Mouse (Mus musculus): ENCODE results near the gene Stk38l. TPM values are rescaled to one million over a fixed set of nuclear protein-coding genes. Genes with fewer than 3 reads are reported as not detected.
"Not testable (repeated sequence)": the region's sequence is repeated elsewhere in the genome, so short reads cannot be mapped to it uniquely, and the experiment has no call there.

Gene Stk38l
- polyA plus RNA-seq, 1 experiment from 2014 or later, result 17.2 TPM

- Histone ChIP-seq H3K36me3 (ENCODE audit: control insufficient read depth, insufficient read depth, low read length) (no peaks in the 10 kb centered on the region), H3K27me3 (ENCODE audit: control insufficient read depth, insufficient read depth, low read length) (no peaks in the 10 kb centered on the region), H3K4me3 (ENCODE audit: low read length) (no peak overlapping the region), H3K4me2 (replicated peaks; ENCODE audit: low read depth, low read length) (no peak overlapping the region), H3K9ac (ENCODE audit: low read depth, low read length) (no peak overlapping the region), H3K4me1 (ENCODE audit: control insufficient read depth, insufficient read depth, low read length) (0 out of 2 replicates have a peak, but pooled peaks cover under 1% of the 10 kb centered on the region), H3K27ac (ENCODE audit: low read depth, low read length) (no peak overlapping the region), H3K9me3 (ENCODE audit: control insufficient read depth, low read length) (no peaks in the 10 kb centered on the region)
- no peak for ATAC-seq (ENCODE audit: low FRiP score, low TSS enrichment)
- 86% methylated on average over 1 of the region's 1 CpGs for WGBS
These were observed 6.2 kb downstream of the Stk38l start for GRCm38 (mm10) chr6:146731031-146731430.

GRCm38 (mm10) chr6:146731692-146732091, 6.9 kb downstream of the Stk38l start:
- Histone ChIP-seq H3K27me3 (ENCODE audit: control insufficient read depth, insufficient read depth, low read length) (no peaks in the 10 kb centered on the region), H3K4me3 (ENCODE audit: low read length) (no peak overlapping the region), H3K9me3 (ENCODE audit: control insufficient read depth, low read length) (no peaks in the 10 kb centered on the region), H3K4me2 (replicated peaks; ENCODE audit: low read depth, low read length) (no peak overlapping the region), H3K36me3 (ENCODE audit: control insufficient read depth, insufficient read depth, low read length) (no peaks in the 10 kb centered on the region), H3K27ac (ENCODE audit: low read depth, low read length) (no peak overlapping the region), H3K9ac (ENCODE audit: low read depth, low read length) (no peak overlapping the region), H3K4me1 (ENCODE audit: control insufficient read depth, insufficient read depth, low read length) (no peaks in the 10 kb centered on the region)
- 64% methylated on average over 2 of the region's 2 CpGs for WGBS
- no peak for ATAC-seq (ENCODE audit: low FRiP score, low TSS enrichment)

GRCm38 (mm10) chr6:146732232-146732631, 7.4 kb downstream of the Stk38l start:
- H3K9me3 ChIP-seq (ENCODE audit: control insufficient read depth, low read length), result no peaks in the 10 kb centered on the region
- 85% methylated on average over 3 of the region's 3 CpGs for WGBS
- H3K4me3 ChIP-seq (ENCODE audit: low read length), result no peak overlapping the region
- H3K27me3 ChIP-seq (ENCODE audit: control insufficient read depth, insufficient read depth, low read length), result no peaks in the 10 kb centered on the region
- ATAC-seq (ENCODE audit: low FRiP score, low TSS enrichment), result no peak
- no peak overlapping the region for H3K4me2 ChIP-seq (replicated peaks; ENCODE audit: low read depth, low read length)
- H3K9ac ChIP-seq (ENCODE audit: low read depth, low read length), result no peak overlapping the region
- no peaks in the 10 kb centered on the region for H3K4me1 ChIP-seq (ENCODE audit: control insufficient read depth, insufficient read depth, low read length)
- H3K27ac ChIP-seq (ENCODE audit: low read depth, low read length), result no peak overlapping the region
- H3K36me3 ChIP-seq (ENCODE audit: control insufficient read depth, insufficient read depth, low read length), result no peaks in the 10 kb centered on the region

GRCm38 (mm10) chr6:146732676-146733075, 7.9 kb downstream of the Stk38l start:
- no peak overlapping the region for H3K27ac ChIP-seq (ENCODE audit: low read depth, low read length)
- no peak overlapping the region for H3K9ac ChIP-seq (ENCODE audit: low read depth, low read length)
- no peaks in the 10 kb centered on the region for H3K27me3 ChIP-seq (ENCODE audit: control insufficient read depth, insufficient read depth, low read length)
- H3K36me3 ChIP-seq (ENCODE audit: control insufficient read depth, insufficient read depth, low read length), result no peaks in the 10 kb centered on the region
- H3K4me1 ChIP-seq (ENCODE audit: control insufficient read depth, insufficient read depth, low read length), result no peaks in the 10 kb centered on the region
- H3K4me2 ChIP-seq (replicated peaks; ENCODE audit: low read depth, low read length), result no peak overlapping the region
- ATAC-seq (ENCODE audit: low FRiP score, low TSS enrichment), result no peak
- H3K9me3 ChIP-seq (ENCODE audit: control insufficient read depth, low read length), result no peaks in the 10 kb centered on the region
- no peak overlapping the region for H3K4me3 ChIP-seq (ENCODE audit: low read length)
- 40% methylated on average over 1 of the region's 1 CpGs for WGBS

GRCm38 (mm10) chr6:146733554-146733953, 8.8 kb downstream of the Stk38l start:
- Histone ChIP-seq H3K27ac (ENCODE audit: low read depth, low read length) (no peak overlapping the region), H3K36me3 (ENCODE audit: control insufficient read depth, insufficient read depth, low read length) (no peaks in the 10 kb centered on the region), H3K9ac (ENCODE audit: low read depth, low read length) (no peak overlapping the region), H3K27me3 (ENCODE audit: control insufficient read depth, insufficient read depth, low read length) (no peaks in the 10 kb centered on the region), H3K4me2 (replicated peaks; ENCODE audit: low read depth, low read length) (no peak overlapping the region), H3K4me1 (ENCODE audit: control insufficient read depth, insufficient read depth, low read length) (no peaks in the 10 kb centered on the region), H3K9me3 (ENCODE audit: control insufficient read depth, low read length) (no peaks in the 10 kb centered on the region), H3K4me3 (ENCODE audit: low read length) (no peak overlapping the region)
- no peak for ATAC-seq (ENCODE audit: low FRiP score, low TSS enrichment)
- 27% methylated on average over 1 of the region's 1 CpGs for WGBS

- no peak for ATAC-seq (ENCODE audit: low FRiP score, low TSS enrichment)
- H3K4me3 ChIP-seq (ENCODE audit: low read length), result no peak overlapping the region
- H3K9ac ChIP-seq (ENCODE audit: low read depth, low read length), result no peak overlapping the region
- H3K27ac ChIP-seq (ENCODE audit: low read depth, low read length), result no peak overlapping the region
- no peaks in the 10 kb centered on the region for H3K36me3 ChIP-seq (ENCODE audit: control insufficient read depth, insufficient read depth, low read length)
- no peak overlapping the region for H3K4me2 ChIP-seq (replicated peaks; ENCODE audit: low read depth, low read length)
- 97% methylated on average over 1 of the region's 1 CpGs for WGBS
- H3K4me1 ChIP-seq (ENCODE audit: control insufficient read depth, insufficient read depth, low read length), result no peaks in the 10 kb centered on the region
- no peaks in the 10 kb centered on the region for H3K27me3 ChIP-seq (ENCODE audit: control insufficient read depth, insufficient read depth, low read length)
- no peaks in the 10 kb centered on the region for H3K9me3 ChIP-seq (ENCODE audit: control insufficient read depth, low read length)
These were observed 14.1 kb downstream of the Stk38l start for GRCm38 (mm10) chr6:146738889-146739288.

GRCm38 (mm10) chr6:146740724-146741123, 15.9 kb downstream of the Stk38l start:
- Histone ChIP-seq H3K4me3 (ENCODE audit: low read length) (no peak overlapping the region), H3K9me3 (ENCODE audit: control insufficient read depth, low read length) (no peaks in the 10 kb centered on the region), H3K27ac (ENCODE audit: low read depth, low read length) (no peak overlapping the region), H3K36me3 (ENCODE audit: control insufficient read depth, insufficient read depth, low read length) (no peaks in the 10 kb centered on the region), H3K4me2 (replicated peaks; ENCODE audit: low read depth, low read length) (no peak overlapping the region), H3K9ac (ENCODE audit: low read depth, low read length) (no peak overlapping the region), H3K4me1 (ENCODE audit: control insufficient read depth, insufficient read depth, low read length) (no peaks in the 10 kb centered on the region), H3K27me3 (ENCODE audit: control insufficient read depth, insufficient read depth, low read length) (no peaks in the 10 kb centered on the region)
- no peak for ATAC-seq (ENCODE audit: low FRiP score, low TSS enrichment)

GRCm38 (mm10) chr6:146741986-146742635, 17.3 kb downstream of the Stk38l start:
- Histone ChIP-seq H3K27me3 (ENCODE audit: control insufficient read depth, insufficient read depth, low read length) (no peaks in the 10 kb centered on the region), H3K9ac (ENCODE audit: low read depth, low read length) (no peak overlapping the region), H3K27ac (ENCODE audit: low read depth, low read length) (no peak overlapping the region), H3K4me2 (replicated peaks; ENCODE audit: low read depth, low read length) (no peak overlapping the region), H3K4me3 (ENCODE audit: low read length) (no peak overlapping the region), H3K4me1 (ENCODE audit: control insufficient read depth, insufficient read depth, low read length) (no peaks in the 10 kb centered on the region), H3K9me3 (ENCODE audit: control insufficient read depth, low read length) (no peaks in the 10 kb centered on the region), H3K36me3 (ENCODE audit: control insufficient read depth, insufficient read depth, low read length) (no peaks in the 10 kb centered on the region)
- 89% methylated on average over 5 of the region's 5 CpGs for WGBS
- no peak for ATAC-seq (ENCODE audit: low FRiP score, low TSS enrichment)

- H3K4me3 ChIP-seq (ENCODE audit: low read length); H3K9me3 ChIP-seq (ENCODE audit: control insufficient read depth, low read length); H3K4me2 ChIP-seq (replicated peaks; ENCODE audit: low read depth, low read length); ATAC-seq (ENCODE audit: low FRiP score, low TSS enrichment); H3K27me3 ChIP-seq (ENCODE audit: control insufficient read depth, insufficient read depth, low read length); H3K4me1 ChIP-seq (ENCODE audit: control insufficient read depth, insufficient read depth, low read length); H3K27ac ChIP-seq (ENCODE audit: low read depth, low read length); H3K9ac ChIP-seq (ENCODE audit: low read depth, low read length); H3K36me3 ChIP-seq (ENCODE audit: control insufficient read depth, insufficient read depth, low read length): not testable (repeated sequence)
- WGBS, result 96% methylated on average over 6 of the region's 7 CpGs
These were observed 19.5 kb downstream of the Stk38l start for GRCm38 (mm10) chr6:146744266-146744665.
